Mouse (Mus musculus) stomach, embryonic 16.5 days (tissue): ENCODE data around the gene Adgrg3. TPM values are rescaled to one million over a fixed set of nuclear protein-coding genes. Genes with fewer than 3 reads are reported as not detected.

ENCODE experiments used
- ATAC-seq: fragments of 200-750 bp; cut with Nextera tagmentation; 2 replicates; pipeline ENCODE4 v1.8.0; 2017; ENCODE audit warnings: moderate number of reproducible peaks, moderate TSS enrichment; ENCODE audit not compliant: insufficient read depth, low FRiP score
- H3K27ac ChIP-seq: fragments of 300-500 bp; sonication (generic); 2 replicates; pipeline ENCODE4 v1.5.1; 2014; ENCODE audit warnings: low read length
- H3K27me3 ChIP-seq: fragments of 300-500 bp; sonication (generic); 2 replicates; pipeline ENCODE4 v1.6.1; 2014; ENCODE audit warnings: low read length, control low read depth, mixed read lengths; ENCODE audit not compliant: control insufficient read depth, insufficient read depth
- H3K36me3 ChIP-seq: fragments of 300-500 bp; sonication (generic); 2 replicates; pipeline ENCODE4 v1.6.1; 2014; ENCODE audit warnings: low read length; ENCODE audit not compliant: control insufficient read depth, insufficient read depth
- H3K4me1 ChIP-seq: fragments of 300-500 bp; sonication (generic); 2 replicates; pipeline ENCODE4 v1.6.1; 2014; ENCODE audit warnings: low read length, control low read depth, mixed read lengths; ENCODE audit not compliant: control insufficient read depth, insufficient read depth
- H3K4me2 ChIP-seq: fragments of 300-500 bp; sonication (generic); 2 replicates; pipeline ENCODE4 v1.6.1; 2014; ENCODE audit warnings: low read depth, low read length, mixed read lengths
- H3K4me3 ChIP-seq: fragments of 300-500 bp; sonication (generic); replicated peaks from 2 replicates; pipeline ENCODE4 v1.5.1; 2014; ENCODE audit warnings: mild to moderate bottlenecking, low read length
- H3K9ac ChIP-seq: fragments of 300-500 bp; sonication (generic); 2 replicates; pipeline ENCODE4 v1.6.1; 2014; ENCODE audit warnings: low read length
- H3K9me3 ChIP-seq: fragments of 300-500 bp; sonication (generic); replicated peaks from 2 replicates; pipeline ENCODE4 v1.6.1; 2016; ENCODE audit warnings: low read length, control low read depth; ENCODE audit not compliant: control insufficient read depth
- WGBS: fragments of 180-500 bp; shearing (Covaris S2); extraction: QIAGEN DNeasy Blood & Tissue Kit; methylation state at CpG from one replicate; pipeline ENCODE4 v1.1.7; 2014; 5-methylcytosine and 5-hydroxymethylcytosine counted together
- polyA plus RNA-seq: library from polyadenylated mRNA; unstranded; fragments of >200 nt; fragmentation: Nextera tagmentation; extraction: Ambion mirVana; gene quantifications from 2 replicates; pipeline ENCODE4 v1.2.1, GENCODE M21; 2015

Gene Adgrg3
- polyA plus RNA-seq, 1 experiment from 2014 or later: 3.2 TPM

- Histone ChIP-seq H3K27ac (no peak overlapping the region), H3K4me3 (no peak overlapping the region), H3K36me3 (no peaks in the 10 kb centered on the region), H3K4me2 (no peak overlapping the region), H3K27me3 (no peaks in the 10 kb centered on the region), H3K4me1 (no peaks in the 10 kb centered on the region), H3K9ac (no peak overlapping the region), H3K9me3 (no peaks in the 10 kb centered on the region)
- WGBS: 54% methylated on average over 6 of the region's 6 CpGs
- no peak for ATAC-seq
Measured at GRCm38 (mm10) chr8:95054438-95054837, 36.9 kb downstream of the Adgrg3 start.

- no peaks in the 10 kb centered on the region for H3K4me1 ChIP-seq
- no peak within 1 kb of the TSS for H3K27ac ChIP-seq
- H3K9ac ChIP-seq: no peak within 1 kb of the TSS
- no peak within 1 kb of the TSS for H3K4me3 ChIP-seq
- H3K9me3 ChIP-seq: no peaks in the 10 kb centered on the region
- H3K4me2 ChIP-seq: no peak within 1 kb of the TSS
- WGBS: 30% methylated on average over 2 of the region's 2 CpGs
- no peaks in the 10 kb centered on the region for H3K36me3 ChIP-seq
- ATAC-seq: peak; percentile 33; the same call in 1 of the 2 replicates
- H3K27me3 ChIP-seq: no peaks in the 10 kb centered on the region
Measured at GRCm38 (mm10) chr8:95054927-95055510, 37.5 kb downstream of the Adgrg3 start, which contains the start of gene Drc7. Gene Drc7, plus strand, starts transcription at chr8:95055103.

GRCm38 (mm10) chr8:95056414-95056813, 38.9 kb downstream of the Adgrg3 start:
- no peaks in the 10 kb centered on the region for H3K4me1 ChIP-seq
- 65% methylated on average over 5 of the region's 5 CpGs for WGBS
- H3K27me3 ChIP-seq: no peaks in the 10 kb centered on the region
- H3K36me3 ChIP-seq: no peaks in the 10 kb centered on the region
- H3K4me2 ChIP-seq: no peak overlapping the region
- ATAC-seq: no peak
- no peak overlapping the region for H3K9ac ChIP-seq
- H3K9me3 ChIP-seq: no peaks in the 10 kb centered on the region
- no peak overlapping the region for H3K4me3 ChIP-seq
- H3K27ac ChIP-seq: no peak overlapping the region

GRCm38 (mm10) chr8:95058661-95059060, 41.2 kb downstream of the Adgrg3 start:
- Histone ChIP-seq H3K4me1 (no peaks in the 10 kb centered on the region), H3K9me3 (no peaks in the 10 kb centered on the region), H3K36me3 (no peaks in the 10 kb centered on the region), H3K9ac (no peak overlapping the region), H3K4me3 (no peak overlapping the region), H3K27me3 (no peaks in the 10 kb centered on the region), H3K27ac (no peak overlapping the region), H3K4me2 (no peak overlapping the region)
- no peak for ATAC-seq
- WGBS: 76% methylated on average over 6 of the region's 6 CpGs

GRCm38 (mm10) chr8:95059812-95060533, 42.5 kb downstream of the Adgrg3 start:
- H3K27me3 ChIP-seq: no peaks in the 10 kb centered on the region
- ATAC-seq: no peak
- no peak overlapping the region for H3K9ac ChIP-seq
- 56% methylated on average over 6 of the region's 6 CpGs for WGBS
- H3K27ac ChIP-seq: no peak overlapping the region
- H3K4me1 ChIP-seq: no peaks in the 10 kb centered on the region
- H3K9me3 ChIP-seq: no peaks in the 10 kb centered on the region
- H3K4me2 ChIP-seq: no peak overlapping the region
- H3K36me3 ChIP-seq: no peaks in the 10 kb centered on the region
- no peak overlapping the region for H3K4me3 ChIP-seq

- no peak overlapping the region for H3K4me2 ChIP-seq
- H3K9me3 ChIP-seq: no peaks in the 10 kb centered on the region
- 73% methylated on average over 2 of the region's 2 CpGs for WGBS
- H3K4me3 ChIP-seq: no peak overlapping the region
- no peaks in the 10 kb centered on the region for H3K36me3 ChIP-seq
- no peak overlapping the region for H3K27ac ChIP-seq
- ATAC-seq: no peak
- no peaks in the 10 kb centered on the region for H3K4me1 ChIP-seq
- H3K9ac ChIP-seq: no peak overlapping the region
- no peaks in the 10 kb centered on the region for H3K27me3 ChIP-seq
Measured at GRCm38 (mm10) chr8:95064531-95064930, 47.0 kb downstream of the Adgrg3 start.

- Histone ChIP-seq H3K27ac (no peak overlapping the region), H3K9ac (no peak overlapping the region), H3K9me3 (no peaks in the 10 kb centered on the region), H3K27me3 (no peaks in the 10 kb centered on the region), H3K4me1 (no peaks in the 10 kb centered on the region), H3K4me2 (no peak overlapping the region), H3K36me3 (no peaks in the 10 kb centered on the region), H3K4me3 (no peak overlapping the region)
- WGBS: 42% methylated on average over 3 of the region's 3 CpGs
- no peak for ATAC-seq
Measured at GRCm38 (mm10) chr8:95067582-95067981, 50.1 kb downstream of the Adgrg3 start.

GRCm38 (mm10) chr8:95075504-95075903, 58.0 kb downstream of the Adgrg3 start:
- no peak overlapping the region for H3K9ac ChIP-seq
- no peak overlapping the region for H3K4me3 ChIP-seq
- H3K4me2 ChIP-seq: no peak overlapping the region
- no peaks in the 10 kb centered on the region for H3K9me3 ChIP-seq
- 63% methylated on average over 3 of the region's 3 CpGs for WGBS
- ATAC-seq: no peak
- H3K27ac ChIP-seq: no peak overlapping the region
- no peaks in the 10 kb centered on the region for H3K4me1 ChIP-seq
- H3K27me3 ChIP-seq: no peaks in the 10 kb centered on the region
- H3K36me3 ChIP-seq: no peaks in the 10 kb centered on the region

GRCm38 (mm10) chr8:95076151-95076550, 58.7 kb downstream of the Adgrg3 start:
- H3K27me3 ChIP-seq: no peaks in the 10 kb centered on the region
- no peak overlapping the region for H3K4me2 ChIP-seq
- WGBS: 74% methylated on average over 17 of the region's 17 CpGs
- no peak overlapping the region for H3K9ac ChIP-seq
- H3K27ac ChIP-seq: no peak overlapping the region
- H3K36me3 ChIP-seq: no peaks in the 10 kb centered on the region
- H3K4me3 ChIP-seq: no peak overlapping the region
- no peaks in the 10 kb centered on the region for H3K4me1 ChIP-seq
- no peak for ATAC-seq
- no peaks in the 10 kb centered on the region for H3K9me3 ChIP-seq
